Mouse (Mus musculus) MEL (cell line): ENCODE data around the gene Hsp90aa1. TPM values are rescaled to one million over a fixed set of nuclear protein-coding genes. Genes with fewer than 3 reads are reported as not detected.
"Not testable (repeated sequence)": the region's sequence is repeated elsewhere in the genome, so short reads cannot be mapped to it uniquely, and the experiment has no call there.

ENCODE experiments used
- DNase-seq: peaks from one replicate; pipeline ENCODE4 v3.0.0; 2011; ENCODE audit warnings: low read depth, low spot score
- H3K27ac ChIP-seq: 2 replicates; pipeline ENCODE4 v1.5.1; 2012; ENCODE audit warnings: low read depth, mild to moderate bottlenecking, control low read depth, low read length, moderate library complexity; ENCODE audit not compliant: control insufficient read depth
- H3K27me3 ChIP-seq, 2 experiments: fragments of 150-350 bp in 1 of 2; sonication (generic) in 1 of 2; 2 replicates each; pipeline ENCODE4 v1.6.1; 2012; ENCODE audit warnings: low read length in 2 of 2, mild to moderate bottlenecking in 2 of 2, improper control_type of control experiment in 1 of 2, moderate library complexity in 1 of 2; ENCODE audit not compliant: insufficient read depth in 2 of 2, control insufficient read depth in 1 of 2
- H3K36me3 ChIP-seq, 2 experiments: 2 replicates each; pipeline ENCODE4 v1.6.1; 2012 to 2014; ENCODE audit warnings: low read length in 2 of 2, improper control_type of control experiment in 1 of 2, inconsistent platforms in 1 of 2, mild to moderate bottlenecking in 1 of 2; ENCODE audit not compliant: insufficient read depth in 2 of 2, control insufficient read depth in 1 of 2
- H3K4me1 ChIP-seq, 2 experiments: fragments of 150-350 bp in 1 of 2; sonication (generic) in 1 of 2; 2 replicates each; pipeline ENCODE4 v1.6.1; 2012; ENCODE audit warnings: low read length in 2 of 2, improper control_type of control experiment in 1 of 2, mild to moderate bottlenecking in 1 of 2; ENCODE audit not compliant: insufficient read depth in 2 of 2, control insufficient read depth in 1 of 2
- H3K4me3 ChIP-seq, 2 experiments: fragments of 150-350 bp in 1 of 2; sonication (generic) in 1 of 2; 2 replicates each; pipeline ENCODE4 v1.5.1; 2012; ENCODE audit warnings: low read depth in 2 of 2, low read length in 2 of 2, mild to moderate bottlenecking in 2 of 2, moderate library complexity in 2 of 2, control low read depth in 1 of 2, improper control_type of control experiment in 1 of 2; ENCODE audit not compliant: control insufficient read depth in 1 of 2, insufficient read depth in 1 of 2
- H3K79me2 ChIP-seq: 2 replicates; pipeline ENCODE4 v1.6.1; 2012; ENCODE audit warnings: mild to moderate bottlenecking, low read length, moderate library complexity; ENCODE audit not compliant: control insufficient read depth, poor library complexity, insufficient read depth
- H3K9ac ChIP-seq: 2 replicates; pipeline ENCODE4 v1.6.1; 2012; ENCODE audit warnings: low read depth, mild to moderate bottlenecking, control low read depth, low read length, moderate library complexity; ENCODE audit not compliant: control insufficient read depth, poor library complexity, severe bottlenecking
- H3K9me3 ChIP-seq: fragments of 150-350 bp; sonication (generic); replicated peaks from 2 replicates; pipeline ENCODE4 v1.6.1; 2012; ENCODE audit warnings: mild to moderate bottlenecking, low read length, improper control_type of control experiment, moderate library complexity; ENCODE audit not compliant: insufficient read depth
- E2F4 ChIP-seq: IDR thresholded peaks from 2 replicates; pipeline ENCODE4 v1.6.1; 2011; ENCODE audit warnings: low read depth, low read length, improper control_type of control experiment, borderline replicate concordance
- NELFE ChIP-seq: IDR thresholded peaks from 2 replicates; pipeline ENCODE4 v1.6.1; 2011; ENCODE audit warnings: low read depth, low read length, improper control_type of control experiment
- POLR2A ChIP-seq, 2 experiments: IDR thresholded peaks; 2 replicates each; pipeline ENCODE4 v1.6.1; 2011 to 2012; ENCODE audit warnings: low read length in 2 of 2, mild to moderate bottlenecking in 2 of 2, control low read depth in 1 of 2, improper control_type of control experiment in 1 of 2, low read depth in 1 of 2, moderate library complexity in 1 of 2; ENCODE audit not compliant: control insufficient read depth in 1 of 2, insufficient read depth in 1 of 2, poor library complexity in 1 of 2
- POLR2AphosphoS2 ChIP-seq: IDR thresholded peaks from 2 replicates; pipeline ENCODE4 v1.6.1; 2011; ENCODE audit warnings: low read length, improper control_type of control experiment
- ZKSCAN1 ChIP-seq: IDR thresholded peaks from 2 replicates; pipeline ENCODE4 v1.6.1; 2012; ENCODE audit warnings: low read depth, mild to moderate bottlenecking, inconsistent platforms, low read length, improper control_type of control experiment, moderate library complexity
- ZMIZ1 ChIP-seq: IDR thresholded peaks from 2 replicates; pipeline ENCODE4 v1.6.1; 2012; ENCODE audit warnings: low read depth, mild to moderate bottlenecking, inconsistent platforms, low read length, improper control_type of control experiment, moderate library complexity
- polyA plus RNA-seq, 2 experiments: library from polyadenylated mRNA; stranded (reverse) in 1 of 2; unstranded in 1 of 2; fragments of >175 nt in 1 of 2; fragments of >200 nt in 1 of 2; gene quantifications; 2 replicates each; pipeline versions ENCODE4 v1.2.1 to v1.2.4; 2012; ENCODE audit warnings: low replicate concordance in 2 of 2, low read depth in 1 of 2; ENCODE audit not compliant: insufficient read length in 2 of 2, insufficient read depth in 1 of 2, missing spikeins in 1 of 2
- total RNA-seq: library from RNA; depleted of rRNA; stranded (reverse); fragments of 300-350 nt; gene quantifications from 2 replicates; pipeline ENCODE4 v1.2.3, GENCODE M21; 2012

The Hsp90aa1 gene
- total and polyA plus RNA-seq, 3 experiments, result 913 to 1,509 (median 1,471) TPM

DNA sequence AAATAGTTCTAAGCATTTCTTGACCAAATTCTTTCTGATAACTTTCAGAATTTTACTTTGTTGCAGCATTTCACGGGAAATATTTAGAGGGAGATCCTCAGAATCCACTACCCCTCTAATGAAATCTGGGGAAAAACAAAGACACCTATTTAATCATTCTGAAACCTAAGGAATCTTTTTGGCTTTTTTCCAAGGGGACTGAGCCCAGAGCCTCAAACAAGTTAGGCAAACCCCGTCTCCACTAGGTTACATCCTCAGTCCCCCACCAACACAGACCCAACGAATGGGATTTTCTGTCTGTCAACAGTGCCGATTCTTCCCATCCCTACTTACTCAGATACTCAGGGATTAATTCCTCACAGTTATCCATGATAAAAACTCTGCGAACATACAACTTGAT, 9.2 kb downstream of the Hsp90aa1 start:
- Histone ChIP-seq H3K4me3 (peak overlapping the region; percentile 39 to 54), H3K9ac (peak overlapping the region; percentile 53), H3K79me2 (peaks cover 35% of the 10 kb centered on the region), H3K36me3 (peaks cover 20 to 31% of the 10 kb centered on the region in 2 experiments), H3K4me1 (peaks cover 0 to 19% of the 10 kb centered on the region in 2 experiments; a peak in 3 of 4 replicates)
- DNase-seq, H3K9me3 ChIP-seq, H3K27ac ChIP-seq, H3K27me3 ChIP-seq: not testable (repeated sequence)
- TF ChIP-seq POLR2A (IDR thresholded peaks at IDR 0.05; ENCODE audit: control insufficient read depth in 1 of 2, insufficient read depth in 1 of 2, low read depth in 1 of 2, low read length in 2 of 2, poor library complexity in 1 of 2), result 0 out of 4 replicates have a peak, but pooled peaks of 1 of the 2 experiments have one; percentile 30

GRCm38 (mm10) chr12:110689919-110690643, 12.4 kb downstream of the Hsp90aa1 start:
- DNase-seq, result peak; percentile 62
- H3K4me3 ChIP-seq, result no peak overlapping the region
- peaks cover 18% of the 10 kb centered on the region for H3K79me2 ChIP-seq
- no peak overlapping the region for H3K27ac ChIP-seq
- peaks cover 20 to 26% of the 10 kb centered on the region in 2 experiments for H3K36me3 ChIP-seq
- H3K9ac ChIP-seq, result no peak overlapping the region
- H3K4me1 ChIP-seq, result peaks cover 0 to 7% of the 10 kb centered on the region in 2 experiments; a peak in 1 of 4 replicates
- TF ChIP-seq POLR2AphosphoS2 (peak; percentile 90), NELFE (0 out of 2 replicates have a peak, but pooled peaks have one; percentile 26), E2F4 (no peak), ZMIZ1 (peak; percentile 10), POLR2A (IDR thresholded peaks at IDR 0.05; ENCODE audit: control insufficient read depth in 1 of 2, insufficient read depth in 1 of 2, low read depth in 1 of 2, low read length in 2 of 2, poor library complexity in 1 of 2) (peak; percentile 9 to 70; a peak in 2 of 4 replicates), ZKSCAN1 (no peak)
- TF ChIP-seq, all 39 proteins: peak for 4
- Histone ChIP-seq H3K27me3 (no peaks in the 10 kb centered on the region), H3K9me3 (no peaks in the 10 kb centered on the region)

- not testable (repeated sequence) for H3K79me2 ChIP-seq, H3K27me3 ChIP-seq, H3K4me1 ChIP-seq, H3K9me3 ChIP-seq, H3K4me3 ChIP-seq, H3K9ac ChIP-seq, H3K27ac ChIP-seq
- TF ChIP-seq POLR2AphosphoS2 (0 out of 2 replicates have a peak, but pooled peaks have one; percentile 16), POLR2A (IDR thresholded peaks at IDR 0.05; ENCODE audit: control insufficient read depth in 1 of 2, insufficient read depth in 1 of 2, low read depth in 1 of 2, low read length in 2 of 2, poor library complexity in 1 of 2) (peak in 1 of 2 experiments; percentile 53; a peak in 1 of 4 replicates)
- DNase-seq, result peak; percentile 55
- peaks cover 16 to 22% of the 10 kb centered on the region in 2 experiments; a peak in 3 of 4 replicates for H3K36me3 ChIP-seq
Observed at GRCm38 (mm10) chr12:110688921-110689320, 13.6 kb downstream of the Hsp90aa1 start.
